8 mouse cellular contexts compared by ENCODE assay signal in the genomic region with DNA sequence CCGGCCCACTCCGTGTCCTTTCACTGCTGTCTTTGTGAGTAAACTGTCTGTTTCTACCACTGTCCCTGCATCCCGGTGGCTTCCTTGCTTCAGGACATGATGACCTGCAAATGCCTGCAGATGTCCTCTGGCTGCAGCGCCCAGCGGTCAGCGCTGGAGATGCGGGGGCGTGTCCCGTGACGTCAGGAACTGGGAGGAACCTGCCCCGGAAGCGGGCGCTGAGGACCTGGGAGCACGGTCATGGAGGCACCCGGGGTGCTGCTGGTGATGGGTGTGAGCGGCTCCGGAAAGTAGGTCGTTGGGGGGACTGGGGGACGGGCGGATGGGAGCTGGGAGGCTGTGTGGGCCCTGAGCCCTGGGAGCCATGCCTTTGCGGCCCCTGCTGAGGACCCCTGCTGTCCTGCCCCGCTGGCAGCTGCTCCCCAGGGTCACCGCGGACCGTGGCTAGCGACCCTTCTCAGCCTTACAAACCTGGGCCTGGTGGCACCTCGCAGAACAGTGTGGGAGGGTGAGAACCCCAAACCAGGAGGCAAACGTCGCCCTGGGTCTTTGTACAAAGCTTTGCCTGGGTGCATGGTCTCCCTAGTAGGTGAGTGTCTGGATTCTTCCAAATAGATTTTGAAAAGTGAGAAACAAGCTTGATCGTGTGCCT. TPM values are rescaled to one million over a fixed set of nuclear protein-coding genes. Genes with fewer than 3 reads are reported as not detected.
A peak's percentile ranks its signal among the peaks of the same experiment; 100 is the strongest.
DNase-seq lines count a peak whose midpoint lies in the region; ATAC-seq and TF ChIP-seq lines count a peak whose summit lies in the region.

Idnk (plus strand) TSS at position 203 of the 652 bp plus-strand sequence.

- H3K4me2 ChIP-seq in heart, embryonic 12.5 days = peak within 1 kb of the TSS; percentile 92
- peak within 1 kb of the TSS; percentile 94 for H3K4me2 ChIP-seq in kidney, embryonic 16.5 days (replicated peaks; ENCODE audit: low read depth, low read length)

- under 1% methylated on average over 30 of the region's 30 CpGs for WGBS in heart, embryonic 12.5 days
- WGBS in kidney, embryonic 16.5 days = under 1% methylated on average over 30 of the region's 30 CpGs
- WGBS in liver, adult 2 months = under 1% methylated on average over 30 of the region's 30 CpGs

- peak; percentile 86 for DNase-seq in CD4-positive, CD25-positive, alpha-beta regulatory T cell, adult 2 months (ENCODE audit: low read depth, low spot score)
- peak; percentile 37 for DNase-seq in brain, embryonic 18.5 days (ENCODE audit: low read depth, low spot score)
- DNase-seq in liver, adult 2 months (ENCODE audit: extremely low read depth, low read depth, low spot score) = peak; percentile 77
- DNase-seq in spleen, postnatal 36 days (ENCODE audit: low spot score in 2 of 2) = peak; percentile 79 to 83

- peak; percentile 95 for ATAC-seq in erythroid progenitor cell, adult 5-6 weeks (replicated peaks; ENCODE audit: low FRiP score, poor library complexity, severe bottlenecking)
- peak; percentile 90 for ATAC-seq in heart, embryonic 12.5 days (ENCODE audit: insufficient number of reproducible peaks, low FRiP score)
- ATAC-seq in kidney, embryonic 16.5 days (ENCODE audit: low FRiP score, low TSS enrichment) = peak; percentile 87
- ATAC-seq in monocyte, adult 5-6 weeks (replicated peaks; ENCODE audit: insufficient number of reproducible peaks, low FRiP score, low TSS enrichment, poor library complexity, severe bottlenecking) = peak; percentile 85

- peaks cover 12% of the 10 kb centered on the region for H3K4me1 ChIP-seq in heart, embryonic 12.5 days (replicated peaks)
- peaks cover 11% of the 10 kb centered on the region; the same call in 1 of the 2 replicates for H3K4me1 ChIP-seq in kidney, embryonic 16.5 days (ENCODE audit: insufficient read depth, low read length)
- no peaks in the 10 kb centered on the region for H3K4me1 ChIP-seq in liver, adult 2 months (ENCODE audit: control insufficient read depth, insufficient read depth, low read length)

- TF ChIP-seq CTCF in liver, adult 2 months (IDR thresholded peaks at IDR 0.05; ENCODE audit: low read depth, low read length) = peak; percentile 68

- peaks cover 13% of the 10 kb centered on the region for H3K9me3 ChIP-seq in heart, embryonic 12.5 days (replicated peaks)
- H3K9me3 ChIP-seq in kidney, embryonic 16.5 days (ENCODE audit: low read length) = peaks cover 17% of the 10 kb centered on the region

- H3K36me3 ChIP-seq in heart, embryonic 12.5 days = peaks cover 25% of the 10 kb centered on the region
- peaks cover 21% of the 10 kb centered on the region for H3K36me3 ChIP-seq in kidney, embryonic 16.5 days (ENCODE audit: insufficient read depth, low read length)
- peaks cover 13% of the 10 kb centered on the region for H3K36me3 ChIP-seq in liver, adult 2 months (ENCODE audit: control insufficient read depth, insufficient read depth, low read length)

- TF ChIP-seq POLR2A in liver, adult 2 months (IDR thresholded peaks at IDR 0.05; ENCODE audit: extremely low read depth, insufficient read depth, low read length) = peak; percentile 63; the same call in 1 of the 2 replicates

- peak within 1 kb of the TSS; percentile 57 for H3K27ac ChIP-seq in heart, embryonic 12.5 days (ENCODE audit: poor library complexity, severe bottlenecking)
- H3K27ac ChIP-seq in kidney, embryonic 16.5 days (ENCODE audit: low read length) = peak within 1 kb of the TSS; percentile 44
- H3K27ac ChIP-seq in liver, adult 2 months (replicated peaks; ENCODE audit: insufficient read depth, low read depth, low read length) = peak within 1 kb of the TSS; percentile 72

- H3K9ac ChIP-seq in heart, embryonic 12.5 days = peak within 1 kb of the TSS; percentile 82
- peak within 1 kb of the TSS; percentile 83 for H3K9ac ChIP-seq in kidney, embryonic 16.5 days (replicated peaks; ENCODE audit: low read length)
- peak within 1 kb of the TSS; percentile 77 for H3K9ac ChIP-seq in liver, adult 2 months (ENCODE audit: low read depth, low read length)

- H3K4me3 ChIP-seq in heart, embryonic 12.5 days = peak within 1 kb of the TSS; percentile 89
- H3K4me3 ChIP-seq in kidney, embryonic 16.5 days (ENCODE audit: low read length) = peak within 1 kb of the TSS; percentile 86
- H3K4me3 ChIP-seq in liver, adult 2 months (ENCODE audit: insufficient read depth, low read depth, low read length) = peak within 1 kb of the TSS; percentile 91

- H3K79me2 ChIP-seq in liver, adult 2 months (ENCODE audit: control insufficient read depth, insufficient read depth, low read length) = no peaks in the 10 kb centered on the region; the same call in 1 of the 2 replicates

- H3K27me3 ChIP-seq in heart, embryonic 12.5 days (replicated peaks) = no peaks in the 10 kb centered on the region
- H3K27me3 ChIP-seq in kidney, embryonic 16.5 days (ENCODE audit: insufficient read depth, low read length) = no peaks in the 10 kb centered on the region
- no peaks in the 10 kb centered on the region for H3K27me3 ChIP-seq in liver, adult 2 months (ENCODE audit: control insufficient read depth, insufficient read depth, low read length)

RNA-seq across cellular contexts. Expression of gene Idnk, which starts in this region (rescaled TPM):
- 20.5 and 37.8 TPM in 2 replicates for total RNA-seq in erythroid progenitor cell, adult 5-6 weeks (2015; ENCODE audit: low replicate concordance)
- total RNA-seq in erythroid progenitor cell, adult 5-6 weeks (2017; ENCODE audit: low replicate concordance) = 13.5 and 18.4 TPM in 2 replicates
- 25.4 and 28.9 TPM in 2 replicates for polyA plus RNA-seq in heart, embryonic 12.5 days (2016; fragmentation: Nextera tagmentation; extraction: Ambion mirVana)
- 38.6 and 39.9 TPM in 2 replicates for polyA plus RNA-seq in kidney, embryonic 16.5 days (2015; fragmentation: Nextera tagmentation; extraction: Ambion mirVana)
- 34.0 and 34.5 TPM in 2 replicates for total RNA-seq in liver, adult 2 months (2014; rRNA removed)
- polyA plus RNA-seq in liver, adult 2 months (2012; rRNA removed) = 26.9 and 27.3 TPM in 2 replicates
- 42.7 to 88.2 TPM (median 44.6 TPM) in 3 replicates for total RNA-seq in monocyte, adult 5-6 weeks (2017)

Comparison
In these comparisons a context has a peak if more than half of its experiments do, and no peak if none do; other contexts are left out.
1. Peak in every context shown above with its lines: DNase-seq, ATAC-seq, H3K4me3 ChIP-seq and H3K27ac ChIP-seq.